Mouse (Mus musculus) heart, adult 8-10 months (tissue): Measurements from ENCODE around the gene Tsr2. TPM values are rescaled to one million over a fixed set of nuclear protein-coding genes. Genes with fewer than 3 reads are reported as not detected.

Source experiments
- DNase-seq: peaks from one replicate; pipeline ENCODE4 v3.0.0; 2022; ENCODE audit warnings: low spot score
- total RNA-seq, 4 experiments: library from RNA; stranded (reverse); gene quantifications; 2 replicates each; pipeline ENCODE4 v1.2.4; 2022

Gene Tsr2
- total RNA-seq, result 10 to 100 TPM; 15.2 to 18.2 (median 16.1) TPM

GRCm38 (mm10) chrX:151096171-151097058 lies at the start of gene Tsr2:
TSS of gene Tsr2 (minus strand) at chrX:151096543.
- peak; percentile 66 for DNase-seq

- peak; percentile 1 for DNase-seq
Observed at GRCm38 (mm10) chrX:151132785-151133184, 36.4 kb upstream of the Tsr2 start.

- no peak for DNase-seq
Observed at GRCm38 (mm10) chrX:151130493-151130892, 34.1 kb upstream of the Tsr2 start.

DNA sequence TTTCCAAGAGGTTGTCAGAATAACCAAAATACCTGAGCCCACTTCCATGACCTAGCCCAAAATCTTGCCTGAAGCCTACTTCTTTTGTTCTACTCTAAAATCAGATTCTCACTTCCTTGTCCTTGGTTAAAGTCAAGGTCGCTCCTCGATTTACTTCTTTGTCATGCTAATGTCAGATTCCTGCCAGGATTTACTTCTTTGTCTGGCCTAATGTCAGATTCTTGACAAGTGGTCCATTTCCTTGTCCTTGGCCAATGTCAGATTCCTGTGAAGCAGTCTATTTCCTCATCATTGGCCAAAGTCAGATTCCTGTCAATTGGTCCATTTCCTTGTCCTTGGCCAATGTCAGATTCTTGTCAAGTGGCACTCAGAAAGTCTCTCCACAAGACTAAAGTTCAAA lies 27.6 kb upstream of the Tsr2 start:
- no peak for DNase-seq

GRCm38 (mm10) chrX:151117432-151117831 lies 21.1 kb upstream of the Tsr2 start:
- no peak for DNase-seq

DNA sequence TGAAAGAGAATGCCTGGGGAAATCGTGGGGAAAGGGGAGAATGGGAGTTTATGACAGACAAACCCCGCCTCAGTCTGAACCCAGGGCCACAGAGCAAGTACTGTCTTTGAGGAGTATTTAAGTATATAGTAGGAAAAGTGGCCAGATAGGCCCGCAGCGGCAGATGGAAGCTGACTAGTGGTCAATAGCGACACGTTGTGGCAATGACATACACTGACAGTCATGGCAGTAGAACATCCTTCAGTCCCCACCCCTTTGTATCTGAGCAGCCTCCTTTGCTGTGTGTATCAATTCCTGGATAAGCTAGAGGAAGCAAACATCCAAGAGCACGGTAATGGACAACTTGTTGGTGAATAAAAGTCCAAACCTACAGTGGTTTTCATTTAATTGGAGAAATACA lies 20.5 kb upstream of the Tsr2 start:
- DNase-seq, result peak; percentile 6

DNA sequence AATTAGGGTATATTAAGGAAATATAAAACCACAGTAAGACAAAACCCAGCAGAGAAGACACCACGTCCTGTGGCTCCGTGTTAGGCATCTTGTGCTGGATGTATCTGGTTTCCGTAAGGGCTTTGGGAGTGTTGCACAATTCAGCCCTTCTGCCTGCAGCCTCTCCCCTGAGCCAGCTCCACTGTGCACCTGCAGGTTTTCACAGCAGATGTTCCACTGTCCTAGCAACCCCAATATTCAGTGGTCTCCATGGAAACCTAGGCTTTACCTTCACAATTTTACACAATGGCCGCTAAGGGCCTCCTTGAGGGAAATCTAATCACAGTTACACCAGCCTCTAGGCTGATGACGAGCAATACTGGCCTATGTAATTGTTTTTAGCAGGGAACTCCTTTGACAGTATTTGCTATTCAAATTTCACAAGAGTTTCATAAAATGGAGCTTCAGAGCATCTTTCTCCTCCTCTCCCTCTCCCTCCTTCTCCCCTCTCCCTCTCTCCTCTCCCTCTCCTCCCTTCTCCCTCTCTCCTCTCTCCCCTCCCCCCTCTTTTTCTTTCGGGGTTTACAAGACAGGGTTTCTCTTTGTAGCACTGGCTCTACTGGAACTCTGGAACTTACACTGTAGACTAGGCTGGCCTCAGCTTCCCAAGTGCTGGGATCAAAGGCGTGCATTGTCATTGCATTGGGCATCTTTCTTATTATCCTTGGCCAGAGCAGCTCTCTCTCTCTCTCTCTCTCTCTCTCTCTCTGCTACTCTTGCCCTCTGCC lies 11.1 kb upstream of the Tsr2 start:
- DNase-seq, result no peak

GRCm38 (mm10) chrX:151087418-151087817 lies 8.9 kb downstream of the Tsr2 start:
- no peak for DNase-seq

GRCm38 (mm10) chrX:151085599-151085998 lies 10.7 kb downstream of the Tsr2 start:
- no peak for DNase-seq

- DNase-seq, result no peak
Observed at GRCm38 (mm10) chrX:151076941-151077485, 19.3 kb downstream of the Tsr2 start.

- no peak for DNase-seq
Observed at GRCm38 (mm10) chrX:151076007-151076406, 20.3 kb downstream of the Tsr2 start.

DNA sequence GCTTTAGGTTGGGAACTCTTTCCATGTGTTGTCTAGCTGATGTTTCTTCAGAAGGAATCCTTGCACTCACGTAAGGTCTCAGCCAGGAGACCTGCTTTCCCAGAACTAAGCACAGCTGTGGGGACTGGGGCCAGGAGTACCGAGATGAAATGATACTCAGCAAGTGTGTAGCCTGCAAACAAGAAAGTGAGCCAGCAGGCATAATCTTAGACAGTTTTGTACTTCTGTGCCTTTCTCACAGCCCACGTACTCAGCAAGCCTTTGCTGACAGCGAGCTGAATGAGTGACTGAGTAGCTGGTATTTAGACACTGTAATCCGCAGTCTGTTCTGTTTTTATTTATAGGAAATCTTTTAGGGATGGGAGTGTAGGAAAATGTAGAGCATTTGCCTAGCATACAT lies 28.5 kb downstream of the Tsr2 start:
- no peak for DNase-seq

GRCm38 (mm10) chrX:151066071-151066666 lies 30.2 kb downstream of the Tsr2 start:
- DNase-seq, result no peak

- DNase-seq, result no peak
Observed at GRCm38 (mm10) chrX:151061615-151062299, 34.6 kb downstream of the Tsr2 start.

- peak; percentile 15 for DNase-seq
Observed at GRCm38 (mm10) chrX:151059346-151059745, 37.0 kb downstream of the Tsr2 start.

DNA sequence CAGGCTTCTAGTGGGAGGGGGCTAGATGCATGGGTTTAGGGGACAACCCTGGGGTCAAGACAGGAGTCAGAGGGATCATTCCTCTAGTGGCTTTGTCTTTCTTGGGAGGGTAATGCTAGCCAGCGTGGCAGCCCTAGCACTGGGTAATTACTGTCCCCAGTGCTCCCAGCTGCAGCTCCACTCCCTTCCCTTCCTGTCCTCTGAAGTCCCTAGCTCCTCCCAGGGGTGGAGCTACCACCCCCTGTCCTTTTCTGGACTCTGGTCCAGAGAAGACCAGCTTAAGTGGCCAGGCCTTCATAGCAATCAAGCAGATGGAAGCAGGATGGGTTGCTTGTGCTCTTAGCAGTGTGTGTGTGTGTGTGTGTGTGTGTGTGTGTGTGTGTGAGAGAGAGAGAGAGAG lies 40.8 kb downstream of the Tsr2 start:
- peak; percentile 44 for DNase-seq

- DNase-seq, result no peak
Observed at GRCm38 (mm10) chrX:151054489-151054888, 41.9 kb downstream of the Tsr2 start.

DNA sequence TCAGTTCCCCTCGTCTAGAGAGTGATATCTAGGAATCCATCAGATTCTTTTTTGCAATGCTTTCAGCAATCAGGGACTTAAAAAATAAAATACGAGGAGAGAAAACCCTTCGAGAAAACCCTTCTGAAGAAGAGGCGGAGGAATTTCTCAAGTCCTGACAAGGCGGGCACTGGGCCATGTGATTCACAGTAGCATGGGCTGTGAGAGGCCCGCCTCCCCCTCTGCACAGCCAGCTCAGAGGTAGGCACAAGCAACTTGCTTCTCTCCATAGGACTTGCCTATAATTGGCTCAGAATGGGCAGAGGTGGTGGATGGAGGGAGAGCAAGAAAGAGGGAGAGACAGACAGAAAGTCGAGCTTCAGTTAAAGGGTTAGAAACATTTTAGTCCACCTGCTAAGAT lies 46.0 kb downstream of the Tsr2 start:
- DNase-seq, result no peak

DNA sequence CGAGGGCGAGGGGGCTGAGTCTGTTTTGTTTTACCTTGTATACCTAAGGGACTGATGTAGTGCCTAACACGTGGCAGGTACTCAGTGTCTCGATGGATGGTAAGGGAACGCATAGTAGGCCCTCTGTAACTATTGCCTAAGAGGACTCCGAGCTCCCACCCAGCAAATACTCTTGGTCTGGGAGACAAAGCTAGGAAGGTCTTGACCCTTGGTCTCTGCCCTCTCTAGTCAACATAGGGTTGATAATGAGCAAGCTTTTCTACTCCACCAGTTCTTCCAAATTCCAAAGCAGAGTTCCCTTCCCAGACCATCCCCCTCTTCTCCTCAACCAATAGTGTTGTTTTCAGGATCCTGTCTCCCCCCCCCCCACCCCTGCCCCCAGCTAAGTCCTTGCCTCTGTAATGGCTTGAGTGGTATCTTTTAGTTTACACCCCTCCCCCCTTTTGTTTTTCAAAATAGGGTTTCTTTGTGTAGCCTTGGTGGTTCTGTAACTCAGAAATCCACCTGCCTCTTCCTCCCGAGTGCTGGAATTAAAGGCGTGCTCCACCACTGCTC lies 46.6 kb downstream of the Tsr2 start:
- no peak for DNase-seq

DNA sequence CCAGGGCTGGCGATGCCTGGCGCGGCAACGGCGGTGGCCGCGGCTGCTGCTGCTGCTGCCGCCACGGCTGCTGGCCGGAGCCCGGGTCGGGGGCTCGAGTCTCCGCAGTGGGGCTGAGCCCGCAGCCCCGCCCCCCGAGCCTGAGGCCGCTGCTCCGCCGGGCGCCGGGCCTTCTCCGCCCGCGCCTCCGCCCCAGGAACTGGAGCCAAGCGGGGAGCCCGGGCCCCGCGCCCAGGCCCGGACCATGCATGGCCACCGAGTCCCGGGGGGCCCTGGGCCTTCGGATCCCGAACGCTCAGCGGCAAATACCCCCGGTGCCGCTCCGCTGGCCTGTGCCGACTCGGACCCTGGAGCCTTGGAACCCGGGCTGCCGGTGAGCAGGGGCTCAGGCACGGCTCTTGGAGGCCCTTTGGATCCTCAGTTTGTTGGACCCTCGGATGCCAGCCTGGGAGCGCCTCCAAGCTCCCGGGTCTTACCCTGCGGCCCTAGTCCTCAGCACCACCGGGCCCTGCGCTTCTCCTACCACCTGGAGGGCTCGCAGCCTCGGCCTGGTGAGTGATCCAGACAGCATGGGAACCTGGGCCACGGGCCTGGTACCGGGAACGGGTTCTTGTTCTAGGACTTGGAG lies 48.8 kb downstream of the Tsr2 start:
- DNase-seq, result no peak
